Mouse (Mus musculus): ENCODE data around the gene Olfr1217.
"Not testable (repeated sequence)": the region's sequence is repeated elsewhere in the genome, so short reads cannot be mapped to it uniquely, and the experiment has no call there.

Olfr1217 gene

DNA sequence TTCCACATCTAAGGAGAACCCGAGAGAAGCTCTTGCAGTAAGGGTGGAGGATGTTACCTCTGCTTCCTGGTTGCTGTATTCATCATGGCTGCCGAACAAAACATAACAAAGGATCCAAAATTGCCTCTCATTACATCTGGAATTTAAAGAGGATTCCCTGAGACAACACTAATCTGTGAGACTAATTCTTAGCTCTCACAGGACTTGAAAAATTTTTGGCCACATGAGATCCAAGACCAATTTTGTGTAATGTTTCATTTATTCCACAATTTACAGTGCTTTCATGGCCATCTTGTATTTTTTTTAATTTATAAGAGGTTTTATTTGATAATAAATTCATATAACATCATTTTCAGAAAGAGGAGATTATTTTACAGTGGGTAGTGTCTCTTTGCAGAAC, at the start of gene Olfr1217:
Gene Olfr1217, minus strand, starts transcription at position 101 of the 400 bp plus-strand sequence.
- DNase-seq (ENCODE audit: low spot score) = no peak

DNA sequence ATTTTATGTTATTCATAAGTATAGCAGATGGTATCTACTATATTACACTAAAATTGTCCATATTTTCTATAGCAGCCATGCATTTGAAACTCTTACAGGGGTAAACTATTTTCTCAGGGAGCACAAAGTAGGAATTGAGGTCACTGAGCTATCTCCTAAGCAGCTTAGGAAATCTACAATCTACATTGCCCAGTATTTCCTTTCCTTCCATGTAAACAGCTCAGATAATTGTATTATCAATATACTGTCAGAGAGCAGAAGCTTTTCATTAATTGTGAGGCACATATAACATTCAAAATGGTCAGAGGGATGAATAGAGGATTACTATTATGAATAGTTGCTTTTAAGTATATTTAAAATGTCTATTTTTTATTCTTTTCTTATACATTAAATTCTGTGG, 49.6 kb upstream of the Olfr1217 start:
- DNase-seq (ENCODE audit: low spot score) = no peak

DNA sequence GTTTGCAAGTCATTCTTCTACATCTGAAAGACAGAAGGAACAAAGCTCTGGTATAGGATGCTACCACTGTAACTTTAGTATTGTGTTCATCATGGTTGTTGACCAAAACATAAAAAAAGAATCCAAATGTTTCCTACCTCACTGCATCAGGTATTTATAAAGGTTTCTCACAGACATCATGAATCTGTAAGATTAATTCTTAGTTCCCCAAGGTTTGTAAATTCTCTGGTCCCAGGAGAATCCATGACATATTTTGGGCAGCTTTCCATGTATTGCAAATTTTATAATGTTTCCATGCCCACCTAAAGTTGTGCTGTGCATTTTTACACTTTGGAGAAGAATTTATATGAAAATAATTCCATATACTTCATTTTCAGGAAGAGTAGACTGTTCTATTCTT, 29.2 kb upstream of the Olfr1217 start, which contains the start of gene Olfr1218:
Gene Olfr1218, minus strand, starts transcription at position 101 of the 400 bp plus-strand sequence.
- DNase-seq (ENCODE audit: low spot score) = no peak

DNA sequence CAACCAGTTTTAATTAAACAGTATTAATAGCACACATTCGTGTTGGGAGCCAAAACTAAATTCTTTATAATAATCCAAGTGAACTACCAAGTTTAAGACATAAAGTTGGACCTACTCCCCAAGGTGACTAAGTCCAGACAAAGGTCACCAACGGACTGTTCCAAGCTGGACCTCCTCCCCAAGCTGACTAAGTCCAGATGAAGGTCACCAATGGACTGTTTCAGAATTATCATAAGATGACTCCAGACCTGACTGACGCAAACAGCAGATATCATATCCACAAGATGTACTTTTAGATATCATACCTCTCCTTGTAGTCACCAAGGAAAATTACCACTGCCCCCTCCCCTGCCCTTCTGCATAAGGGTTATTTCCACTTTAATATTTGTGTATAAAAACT, 10.4 kb downstream of the Olfr1217 start:
- DNase-seq (ENCODE audit: low spot score) = not testable (repeated sequence)

DNA sequence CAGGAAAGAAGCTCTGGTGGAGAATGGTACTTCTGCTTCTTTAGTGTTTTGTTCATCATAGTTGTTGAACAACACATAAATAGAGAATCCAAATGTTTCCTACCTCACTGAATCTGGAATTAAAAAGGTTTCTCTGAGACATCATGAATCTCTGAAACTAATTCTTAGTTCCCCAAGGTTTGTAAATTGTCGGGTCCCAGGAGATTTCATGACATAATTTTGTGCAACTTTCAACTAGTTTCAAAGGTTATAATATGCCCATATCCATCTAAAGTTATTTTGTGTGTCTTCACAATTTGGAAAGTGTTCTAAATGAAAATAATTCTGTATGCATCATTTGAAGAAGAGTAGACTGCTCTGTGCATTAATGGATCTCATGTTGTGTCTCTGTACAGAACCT, 13.6 kb downstream of the Olfr1217 start, which contains the start of gene Olfr1216:
Gene Olfr1216, minus strand, starts transcription at position 101 of the 400 bp plus-strand sequence.
- no peak for DNase-seq (ENCODE audit: low spot score)

DNA sequence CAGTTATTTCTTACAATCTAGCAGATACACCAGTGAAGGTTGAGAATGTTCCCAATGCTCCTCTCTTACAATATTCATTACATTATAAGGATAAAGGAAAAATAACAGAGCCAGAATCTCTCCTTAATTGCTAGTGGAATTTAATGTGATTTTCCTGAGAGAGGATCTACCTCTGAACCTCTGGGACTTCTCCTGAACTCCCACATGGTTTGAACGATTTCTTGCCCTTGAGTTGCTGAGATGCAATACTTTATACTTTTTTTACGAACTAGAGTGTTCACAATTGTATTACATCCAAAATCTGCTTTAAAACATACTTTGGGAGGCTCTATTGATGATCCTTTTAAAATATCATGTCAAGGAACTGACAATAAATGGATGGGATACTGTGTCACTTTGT, 25.0 kb downstream of the Olfr1217 start, which contains the start of gene Olfr1215:
Gene Olfr1215, minus strand, starts transcription at position 101 of the 400 bp plus-strand sequence.
- DNase-seq (ENCODE audit: low spot score) = no peak

DNA sequence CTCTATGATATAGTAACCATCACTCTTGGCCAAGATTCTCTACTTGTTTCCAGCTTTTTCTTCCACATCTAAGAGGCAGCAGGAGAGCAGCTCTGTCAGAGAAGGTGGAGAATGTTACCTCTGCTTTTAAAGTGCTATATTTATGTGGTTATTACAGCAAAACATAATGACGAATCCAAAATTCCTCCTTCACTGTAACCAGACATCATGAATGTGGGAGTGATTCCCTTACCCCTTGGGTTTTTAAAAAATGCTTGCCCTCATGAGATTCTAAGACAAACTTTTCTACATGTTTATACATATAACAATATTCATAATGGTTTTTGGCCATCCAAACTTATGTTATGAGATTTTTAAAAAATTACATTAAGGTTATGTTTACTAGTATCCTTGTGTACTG, 39.3 kb downstream of the Olfr1217 start, which contains the start of gene Olfr1214:
Gene Olfr1214, minus strand, starts transcription at position 101 of the 400 bp plus-strand sequence.
- no peak for DNase-seq (ENCODE audit: low spot score)

DNA sequence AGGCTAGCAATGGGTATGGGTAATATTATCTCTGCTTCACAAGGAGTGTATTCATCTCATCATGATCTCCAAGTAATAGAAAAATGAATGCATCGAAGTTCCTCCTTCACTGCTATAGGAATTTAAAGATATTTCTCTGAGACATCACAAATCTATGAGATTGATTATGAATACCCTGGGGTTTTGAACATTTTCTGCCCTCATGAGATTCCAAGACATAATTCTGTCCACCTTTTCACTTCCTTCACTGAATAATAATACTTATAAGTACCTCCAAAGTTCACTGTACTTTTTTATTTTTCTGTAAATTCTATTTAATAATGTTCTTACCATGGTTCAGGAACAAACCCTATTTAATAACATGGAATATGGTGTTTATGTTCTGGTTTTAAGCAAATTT, 51.7 kb downstream of the Olfr1217 start, which contains the start of gene Gm13762:
Gene Gm13762, minus strand, starts transcription at position 101 of the 400 bp plus-strand sequence.
- DNase-seq (ENCODE audit: low spot score) = no peak

Measured in testis, postnatal 14 days (tissue).